8 mouse cellular contexts compared by ENCODE assay signal in the genomic region with DNA sequence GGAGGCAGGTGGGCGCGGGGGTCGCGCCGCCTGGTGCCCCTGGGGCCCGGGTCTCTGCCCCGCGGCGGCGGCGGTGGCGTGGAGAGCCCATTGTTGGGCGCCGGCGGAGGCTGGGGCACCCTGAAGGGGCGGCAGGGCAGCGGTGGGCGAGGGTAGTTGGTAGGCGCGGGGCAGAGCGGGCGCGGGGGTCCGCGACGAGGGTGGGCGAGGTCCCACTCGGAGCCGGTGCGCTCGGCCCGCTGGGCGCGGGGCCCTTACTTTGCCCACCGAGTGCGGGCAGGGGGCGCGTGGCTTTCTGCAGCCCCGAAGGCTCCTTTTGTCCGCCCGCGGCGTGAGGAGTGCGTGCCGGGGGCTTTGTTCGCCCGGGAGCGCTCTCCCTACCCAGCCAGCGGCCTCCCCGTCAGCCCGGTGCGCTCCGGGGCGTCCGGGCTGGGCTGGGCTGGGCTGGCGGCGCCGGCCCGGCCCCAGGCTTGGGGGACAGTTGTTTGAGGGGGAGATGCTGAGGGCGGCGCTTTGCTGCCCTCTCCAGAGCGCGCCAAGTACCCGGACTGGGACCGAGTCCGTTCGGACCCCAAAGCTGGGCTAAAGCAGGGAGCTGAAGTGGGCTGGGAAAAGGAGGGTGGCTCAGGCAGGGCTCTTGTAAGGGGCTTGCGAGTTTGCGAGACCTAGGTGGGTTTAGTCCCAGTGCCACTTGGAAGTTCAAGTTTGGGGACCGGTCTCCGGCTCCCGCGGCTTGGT. TPM values are rescaled to one million over a fixed set of nuclear protein-coding genes. Genes with fewer than 3 reads are reported as not detected.
DNase-seq lines count a peak whose midpoint lies in the region; ATAC-seq and TF ChIP-seq lines count a peak whose summit lies in the region.

No protein-coding gene starts in this region.

- H3K4me2 ChIP-seq in heart, postnatal 0 days (ENCODE audit: low read depth, low read length): peak overlapping the region; percentile 97
- H3K4me2 ChIP-seq in limb, embryonic 11.5 days (ENCODE audit: low read depth, severe bottlenecking): peak overlapping the region; percentile 96
- H3K4me2 ChIP-seq in myocyte (ENCODE audit: low read depth): peak overlapping the region; percentile 92

- H3ac ChIP-seq in myocyte (ENCODE audit: control insufficient read depth, insufficient read length): peak overlapping the region; percentile 96

- peak overlapping the region; percentile 87 for H3K4me3 ChIP-seq in heart, postnatal 0 days (ENCODE audit: low read depth, low read length)
- peak overlapping the region; percentile 100 for H3K4me3 ChIP-seq in limb, embryonic 11.5 days (ENCODE audit: low read depth, low read length)
- peak overlapping the region; percentile 31 for H3K4me3 ChIP-seq in myocyte

- WGBS in heart, postnatal 0 days: 2% methylated on average over 56 of the region's 73 CpGs
- WGBS in limb, embryonic 11.5 days: under 1% methylated on average over 64 of the region's 73 CpGs

- no peak for TF ChIP-seq EP300 in heart, postnatal 0 days (IDR thresholded peaks at IDR 0.05; ENCODE audit: low read depth)

- no peak for TF ChIP-seq CTCF in heart, postnatal 0 days (IDR thresholded peaks at IDR 0.05; ENCODE audit: low read depth)

- H3K36me3 ChIP-seq in heart, postnatal 0 days (replicated peaks; ENCODE audit: control insufficient read depth, insufficient read depth, low read length): peaks cover 27% of the 10 kb centered on the region
- H3K36me3 ChIP-seq in limb, embryonic 11.5 days (ENCODE audit: control insufficient read depth, insufficient read depth, low read length): peaks cover 19% of the 10 kb centered on the region
- H3K36me3 ChIP-seq in myocyte (ENCODE audit: control insufficient read depth, insufficient read depth): peaks cover 16% of the 10 kb centered on the region

- H3K4me1 ChIP-seq in heart, postnatal 0 days (ENCODE audit: control insufficient read depth, insufficient read depth): peaks cover 46% of the 10 kb centered on the region
- peaks cover 49% of the 10 kb centered on the region for H3K4me1 ChIP-seq in limb, embryonic 11.5 days (ENCODE audit: control insufficient read depth, insufficient read depth, low read length)

- no peaks in the 10 kb centered on the region for H3K9me3 ChIP-seq in heart, postnatal 0 days (replicated peaks; ENCODE audit: control insufficient read depth, low read length)
- H3K9me3 ChIP-seq in limb, embryonic 11.5 days (ENCODE audit: control insufficient read depth, low read length): no peaks in the 10 kb centered on the region

- peak overlapping the region; percentile 72 for H3K9ac ChIP-seq in heart, postnatal 0 days (replicated peaks; ENCODE audit: low read depth, low read length)
- peak overlapping the region; percentile 100 for H3K9ac ChIP-seq in limb, embryonic 11.5 days (ENCODE audit: low read length)

- ATAC-seq in heart, postnatal 0 days (ENCODE audit: insufficient read depth, low read depth): no peak
- ATAC-seq in limb, embryonic 11.5 days (ENCODE audit: insufficient number of reproducible peaks, low FRiP score, low TSS enrichment, low read depth): no peak

- TF ChIP-seq POLR2A in myocyte (IDR thresholded peaks at IDR 0.05; ENCODE audit: insufficient read length, low read depth): no peak

- H3K79me2 ChIP-seq in myocyte (ENCODE audit: control insufficient read depth, insufficient read depth): peaks cover 31% of the 10 kb centered on the region

- H3K27me3 ChIP-seq in heart, postnatal 0 days (ENCODE audit: control insufficient read depth, insufficient read depth, low read length): no peaks in the 10 kb centered on the region
- no peaks in the 10 kb centered on the region for H3K27me3 ChIP-seq in limb, embryonic 11.5 days (ENCODE audit: control insufficient read depth, insufficient read depth, low read length)
- no peaks in the 10 kb centered on the region for H3K27me3 ChIP-seq in myocyte (ENCODE audit: control insufficient read depth, insufficient read depth, insufficient read length)

- peak; percentile 51 for DNase-seq in ovary, postnatal 36 days (ENCODE audit: low spot score)
- no peak for DNase-seq in ovary, postnatal 10 days (ENCODE audit: low spot score)
- DNase-seq in cerebellum, postnatal 10 days: peak; percentile 64 to 65
- no peak for DNase-seq in heart, postnatal 0 days (ENCODE audit: low spot score)
- DNase-seq in limb, embryonic 11.5 days (ENCODE audit: low spot score): peak; percentile 59
- DNase-seq in urinary bladder, postnatal 25 days (ENCODE audit: low spot score): no peak
- no peak for DNase-seq in right cerebral cortex, adult 18-20 months

- H3K27ac ChIP-seq in heart, postnatal 0 days (ENCODE audit: low read depth): peak overlapping the region; percentile 94
- peak overlapping the region; percentile 100 for H3K27ac ChIP-seq in limb, embryonic 11.5 days (replicated peaks; ENCODE audit: low read depth, low read length)

TF ChIP-seq in myocyte, 11 proteins besides CTCF, POLR2A, EP300 and RAD21:
- TF ChIP-seq MAX (IDR thresholded peaks at IDR 0.05; ENCODE audit: low read depth): no peak
- TF ChIP-seq TCF3 (IDR thresholded peaks at IDR 0.05; ENCODE audit: insufficient read length, low read depth): no peak
- TF ChIP-seq MYOD1 (IDR thresholded peaks at IDR 0.05; ENCODE audit: control insufficient read depth in 1 of 3, insufficient read length in 2 of 3, low read depth in 2 of 3): no peak
- no peak for TF ChIP-seq SRF (IDR thresholded peaks at IDR 0.05; ENCODE audit: control insufficient read depth, insufficient read length, low read depth)
- no peak for TF ChIP-seq REST (IDR thresholded peaks at IDR 0.05; ENCODE audit: insufficient read depth, insufficient read length)
- no peak for TF ChIP-seq TCF12 (IDR thresholded peaks at IDR 0.05; ENCODE audit: insufficient read depth, poor library complexity, severe bottlenecking)
- TF ChIP-seq CEBPB (IDR thresholded peaks at IDR 0.05; ENCODE audit: insufficient read depth, poor library complexity, severe bottlenecking): no peak
- no peak for TF ChIP-seq USF1 (IDR thresholded peaks at IDR 0.05; ENCODE audit: low read depth)
- no peak for TF ChIP-seq E2F4 (IDR thresholded peaks at IDR 0.05; ENCODE audit: insufficient read depth)
- TF ChIP-seq POLR2AphosphoS2 (IDR thresholded peaks at IDR 0.05; ENCODE audit: insufficient read length, low read depth): no peak
- TF ChIP-seq MYOG (IDR thresholded peaks at IDR 0.05; ENCODE audit: control insufficient read depth in 1 of 3, insufficient read depth in 1 of 3, insufficient read length in 2 of 3, low read depth in 2 of 3): no peak
TF ChIP-seq in myocyte: peak in this region for 0.

RNA-seq across cellular contexts. Expression of gene Ssbp3, which starts 1.6 kb away (rescaled TPM):
- 35.6 and 41.1 TPM in 2 replicates for total RNA-seq in heart, postnatal 0 days (2014; rRNA removed; ENCODE audit: low replicate concordance)
- polyA plus RNA-seq in heart, postnatal 0 days (2015; fragmentation: Nextera tagmentation; extraction: Ambion mirVana): 25.9 and 29.0 TPM in 2 replicates
- 179 and 186 TPM in 2 replicates for polyA plus RNA-seq in limb, embryonic 11.5 days (2014; fragmentation: Nextera tagmentation; extraction: Ambion mirVana)
- 59.4 TPM for polyA plus RNA-seq in myocyte (2012; fragmentation: generic; extraction: Trizol)

Comparison
In these comparisons a context has a peak if more than half of its experiments do, and no peak if none do; other contexts are left out.
1. DNase-seq: peak in ovary, postnatal 36 days (single experiment), cerebellum, postnatal 10 days (2 of 2) and limb, embryonic 11.5 days (single experiment); none in ovary, postnatal 10 days (single experiment), heart, postnatal 0 days (single experiment), urinary bladder, postnatal 25 days (single experiment) and right cerebral cortex, adult 18-20 months (single experiment).
2. H3K4me3 ChIP-seq: peak in every context shown above with its lines; median percentile 100 in limb, embryonic 11.5 days; 87 in heart, postnatal 0 days; 31 in myocyte.
3. Peak in every context shown above with its lines, with median percentiles within 50 percentile points of each other: H3K4me2 ChIP-seq.